Mouse (Mus musculus): ENCODE data around the gene Gm29094.

The Gm29094 gene

DNA sequence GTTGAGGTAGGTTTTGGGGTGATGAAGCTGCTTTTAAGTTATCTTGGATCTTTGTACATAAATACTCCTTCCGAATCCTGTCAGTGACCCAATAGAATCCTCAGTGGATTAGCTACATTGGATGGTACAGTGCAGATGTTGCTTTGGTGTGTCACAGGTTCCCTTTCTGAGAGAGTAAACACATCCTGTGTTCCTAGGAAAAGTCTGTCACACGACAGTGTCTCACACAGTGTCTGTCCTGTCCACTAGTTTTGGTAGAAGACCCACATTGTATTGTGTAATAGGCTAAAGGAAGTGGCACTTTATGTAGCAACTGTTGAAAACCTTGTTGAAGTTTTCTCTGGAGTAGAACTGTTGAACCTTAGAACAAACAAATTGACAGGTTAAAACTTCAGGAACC is 54.2 kb downstream of the Gm29094 start:
- no peak for DNase-seq

- no peak for DNase-seq
These were observed 57.6 kb downstream of the Gm29094 start for GRCm38 (mm10) chr9:89256556-89257335.

DNA sequence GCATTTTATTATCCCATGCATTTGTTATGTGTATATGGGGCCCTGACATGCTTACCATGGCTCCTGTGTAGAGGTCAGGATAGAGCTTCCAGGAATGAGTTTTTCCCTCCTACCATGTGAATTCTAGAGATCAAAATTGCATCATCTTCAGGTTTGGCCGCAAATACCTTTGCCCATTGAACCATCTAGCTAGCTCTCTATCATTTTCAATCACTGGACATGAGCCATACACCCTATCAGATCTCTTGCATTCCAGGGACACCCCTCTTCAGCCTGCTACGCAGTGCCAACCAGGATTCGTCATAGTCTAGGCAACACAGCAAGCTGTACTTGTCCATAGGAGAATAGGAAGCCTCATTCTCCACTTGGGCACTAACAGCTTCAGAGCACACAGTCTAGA is 64.8 kb downstream of the Gm29094 start:
- DNase-seq: no peak

DNA sequence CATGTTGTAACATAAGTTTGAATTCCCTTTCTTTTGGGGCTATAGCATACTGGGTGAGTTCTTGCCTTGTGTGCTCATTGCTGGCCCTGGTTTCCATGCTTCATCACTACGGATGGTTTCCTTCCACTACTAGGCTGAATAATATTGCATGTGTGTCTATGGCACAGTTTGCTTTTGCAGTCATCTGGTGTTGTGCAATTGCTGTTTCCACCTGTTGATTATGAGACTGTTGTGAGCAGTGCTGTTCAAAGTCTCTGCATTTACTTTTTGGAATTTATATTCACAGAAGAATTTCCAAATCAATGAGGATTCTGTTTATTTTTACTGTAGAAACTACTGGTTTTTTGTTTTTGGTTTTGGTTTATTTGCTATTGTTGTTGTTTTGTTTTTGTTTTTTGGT is 65.4 kb downstream of the Gm29094 start:
- no peak for DNase-seq
